Mouse (Mus musculus) limb, embryonic 14.5 days (tissue): Measurements from ENCODE around the gene Gdf9. TPM values are rescaled to one million over a fixed set of nuclear protein-coding genes. Genes with fewer than 3 reads are reported as not detected.

Source experiments
- ATAC-seq: fragments of 200-750 bp; cut with Nextera tagmentation; 2 replicates; pipeline ENCODE4 v1.8.0; 2017; ENCODE audit warnings: low read depth, moderate number of reproducible peaks, moderate TSS enrichment; ENCODE audit not compliant: low FRiP score
- DNase-seq: peaks from one replicate; pipeline ENCODE4 v3.0.0-alpha.2; 2015; ENCODE audit warnings: low spot score
- H3K27ac ChIP-seq: fragments of 300-500 bp; sonication (generic); replicated peaks from 2 replicates; pipeline ENCODE4 v1.5.1; 2014; ENCODE audit warnings: low read depth, mild to moderate bottlenecking, low read length, moderate library complexity, mixed read lengths
- H3K27me3 ChIP-seq: fragments of 300-500 bp; sonication (generic); 2 replicates; pipeline ENCODE4 v1.6.1; 2014; ENCODE audit warnings: low read length, mixed read lengths; ENCODE audit not compliant: control insufficient read depth, insufficient read depth
- H3K36me3 ChIP-seq: fragments of 300-500 bp; sonication (generic); 2 replicates; pipeline ENCODE4 v1.6.1; 2014; ENCODE audit warnings: mild to moderate bottlenecking, low read length, moderate library complexity, mixed read lengths; ENCODE audit not compliant: control insufficient read depth, insufficient read depth
- H3K4me1 ChIP-seq: fragments of 300-500 bp; sonication (generic); 2 replicates; pipeline ENCODE4 v1.6.1; 2014; ENCODE audit warnings: antibody characterized with exemption, low read length, mixed read lengths; ENCODE audit not compliant: control insufficient read depth, insufficient read depth
- H3K4me2 ChIP-seq: fragments of 300-500 bp; sonication (generic); replicated peaks from 2 replicates; pipeline ENCODE4 v1.6.1; 2014; ENCODE audit warnings: low read depth, mild to moderate bottlenecking, low read length, moderate library complexity; ENCODE audit not compliant: severe bottlenecking
- H3K4me3 ChIP-seq: fragments of 300-500 bp; sonication (generic); replicated peaks from 2 replicates; pipeline ENCODE4 v1.5.1; 2014; ENCODE audit warnings: low read length
- H3K9ac ChIP-seq: fragments of 300-500 bp; sonication (generic); 2 replicates; pipeline ENCODE4 v1.6.1; 2014; ENCODE audit warnings: mild to moderate bottlenecking, low read depth, low read length, moderate library complexity; ENCODE audit not compliant: severe bottlenecking
- H3K9me3 ChIP-seq: fragments of 300-500 bp; sonication (generic); 2 replicates; pipeline ENCODE4 v1.6.1; 2016; ENCODE audit warnings: low read length; ENCODE audit not compliant: control insufficient read depth
- POLR2A ChIP-seq: fragments of 200-500 bp; IDR thresholded peaks from 2 replicates; pipeline ENCODE4 v1.8.0; 2012; ENCODE audit warnings: inconsistent platforms, mild to moderate bottlenecking, moderate library complexity, borderline replicate concordance; ENCODE audit not compliant: insufficient read depth, insufficient read length; ENCODE audit errors: extremely low read depth
- WGBS: fragments of 180-500 bp; shearing (Covaris S2); extraction: QIAGEN DNeasy Blood & Tissue Kit; methylation state at CpG from one replicate; pipeline ENCODE4 v1.1.7; 2014; 5-methylcytosine and 5-hydroxymethylcytosine counted together
- polyA plus RNA-seq, 2 experiments: library from polyadenylated mRNA; depleted of rRNA in 1 of 2; stranded (reverse) in 1 of 2; unstranded in 1 of 2; fragments of >200 nt; fragmentation: Nextera tagmentation in 1 of 2; extraction: Ambion mirVana in 1 of 2; gene quantifications; 2 replicates each; pipeline versions ENCODE4 v1.2.1 to v1.2.3; 2012 to 2014

Gene Gdf9
- polyA plus RNA-seq (2012; rRNA removed), result 2.6 and 2.9 TPM in 2 replicates
- 1.8 and 2.0 TPM in 2 replicates for polyA plus RNA-seq (2014; fragmentation: Nextera tagmentation; extraction: Ambion mirVana)

GRCm38 (mm10) chr11:53430670-53431346 lies at the start of gene Gdf9, which contains the start of gene Uqcrq:
Gdf9 (plus strand) TSS chr11:53431023.
Uqcrq (minus strand) TSS chr11:53430831.
- Histone ChIP-seq H3K36me3 (peaks cover 16% of the 10 kb centered on the region), H3K4me3 (peak within 1 kb of the TSS; percentile 82), H3K9me3 (no peaks in the 10 kb centered on the region), H3K9ac (peak within 1 kb of the TSS; percentile 81), H3K27me3 (no peaks in the 10 kb centered on the region), H3K4me2 (peak within 1 kb of the TSS; percentile 76), H3K27ac (peak within 1 kb of the TSS; percentile 67), H3K4me1 (peaks cover 9% of the 10 kb centered on the region)
- DNase-seq, result peak; percentile 100
- TF ChIP-seq POLR2A, result peak; percentile 89; the same call in 1 of the 2 replicates
- WGBS, result under 1% methylated on average over 44 of the region's 44 CpGs
- ATAC-seq, result peak; percentile 96

- H3K9ac ChIP-seq, result no peak overlapping the region
- ATAC-seq (no peak), DNase-seq (no peak)
- 95% methylated on average over 2 of the region's 2 CpGs for WGBS
- H3K4me1 ChIP-seq, result no peaks in the 10 kb centered on the region
- no peak overlapping the region for H3K4me3 ChIP-seq
- peaks cover 52% of the 10 kb centered on the region for H3K36me3 ChIP-seq
- no peak overlapping the region for H3K27ac ChIP-seq
- no peak overlapping the region for H3K4me2 ChIP-seq
- no peaks in the 10 kb centered on the region for H3K27me3 ChIP-seq
- H3K9me3 ChIP-seq, result no peaks in the 10 kb centered on the region
- TF ChIP-seq POLR2A, result no peak
These were observed 46.9 kb upstream of the Gdf9 start for GRCm38 (mm10) chr11:53383758-53384428.

GRCm38 (mm10) chr11:53393856-53394255 lies 37.0 kb upstream of the Gdf9 start:
- no peaks in the 10 kb centered on the region for H3K27me3 ChIP-seq

GRCm38 (mm10) chr11:53403638-53404037 lies 27.2 kb upstream of the Gdf9 start:
- Histone ChIP-seq H3K4me2 (no peak overlapping the region), H3K27me3 (no peaks in the 10 kb centered on the region), H3K9ac (no peak overlapping the region), H3K4me3 (no peak overlapping the region), H3K27ac (no peak overlapping the region), H3K36me3 (peaks cover 88% of the 10 kb centered on the region), H3K4me1 (no peaks in the 10 kb centered on the region), H3K9me3 (no peaks in the 10 kb centered on the region)
- 86% methylated on average over 1 of the region's 1 CpGs for WGBS
- ATAC-seq, result no peak
- no peak for DNase-seq
- TF ChIP-seq POLR2A, result no peak

More at GRCm38 (mm10) chr11:53393856-53394255, 37.0 kb upstream of the Gdf9 start:
- Histone ChIP-seq H3K4me2 (no peak overlapping the region), H3K4me1 (no peaks in the 10 kb centered on the region), H3K27ac (no peak overlapping the region), H3K4me3 (no peak overlapping the region), H3K36me3 (peaks cover 67% of the 10 kb centered on the region), H3K9me3 (no peaks in the 10 kb centered on the region), H3K9ac (no peak overlapping the region)
- 76% methylated on average over 1 of the region's 1 CpGs for WGBS
- TF ChIP-seq POLR2A, result no peak
- no peak for DNase-seq
- no peak for ATAC-seq

- no peak overlapping the region for H3K9ac ChIP-seq
- no peaks in the 10 kb centered on the region for H3K4me1 ChIP-seq
- no peak overlapping the region for H3K27ac ChIP-seq
- no peaks in the 10 kb centered on the region for H3K9me3 ChIP-seq
- H3K4me2 ChIP-seq, result no peak overlapping the region
- H3K36me3 ChIP-seq, result peaks cover 88% of the 10 kb centered on the region
- H3K4me3 ChIP-seq, result no peak overlapping the region
- ATAC-seq (no peak), DNase-seq (peak; percentile 23)
- no peaks in the 10 kb centered on the region for H3K27me3 ChIP-seq
- TF ChIP-seq POLR2A, result no peak
These were observed 19.1 kb upstream of the Gdf9 start for GRCm38 (mm10) chr11:53411738-53412137.
